Mouse (Mus musculus) Patski (cell line): Measurements from ENCODE around the gene Tmem255b. TPM values are rescaled to one million over a fixed set of nuclear protein-coding genes. Genes with fewer than 3 reads are reported as not detected.

ENCODE experiments used
- ATAC-seq: fragments of 100-300 bp; one replicate; pipeline ENCODE4 v1.8.0; 2021
- CTCF ChIA-PET: fragments of 350-600 bp; sonication (Branson Sonifier 250); formaldehyde crosslinking; loops from one replicate; lab custom pipeline; 2022; ENCODE audit warnings: inconsistent platforms; lab: Charles Lee
- POLR2A ChIA-PET: fragments of 350-600 bp; sonication (Branson Sonifier 250); formaldehyde crosslinking; loops from one replicate; lab custom pipeline; 2022; ENCODE audit warnings: antibody characterized with exemption, inconsistent platforms; lab: Charles Lee
- DNase-seq: peaks from one replicate; pipeline ENCODE4 v3.0.0-alpha.2; 2011; ENCODE audit warnings: low read depth, low spot score
- H3K27me3 ChIP-seq: fragments of 371-371 bp; one replicate; pipeline ENCODE4 v1.5.1; 2021
- CTCF ChIP-seq: fragments of 100-300 bp; IDR thresholded peaks from one replicate; pipeline ENCODE4 v1.5.1; 2021
- in situ Hi-C: fragments of 300-500 bp; cut with MboI; formaldehyde crosslinking; loops from 3 replicates; pipeline ENCODE4 v1.11.1; 2018; ENCODE audit warnings: low pct_unique_long_range_greater_than_20kb, mixed read lengths
- polyA plus RNA-seq: library from polyadenylated mRNA; unstranded; gene quantifications from one replicate; pipeline ENCODE4 v1.2.3, GENCODE M21; 2021

Gene Tmem255b
- polyA plus RNA-seq, 1 experiment from 2014 or later = 0.08 TPM

DNA sequence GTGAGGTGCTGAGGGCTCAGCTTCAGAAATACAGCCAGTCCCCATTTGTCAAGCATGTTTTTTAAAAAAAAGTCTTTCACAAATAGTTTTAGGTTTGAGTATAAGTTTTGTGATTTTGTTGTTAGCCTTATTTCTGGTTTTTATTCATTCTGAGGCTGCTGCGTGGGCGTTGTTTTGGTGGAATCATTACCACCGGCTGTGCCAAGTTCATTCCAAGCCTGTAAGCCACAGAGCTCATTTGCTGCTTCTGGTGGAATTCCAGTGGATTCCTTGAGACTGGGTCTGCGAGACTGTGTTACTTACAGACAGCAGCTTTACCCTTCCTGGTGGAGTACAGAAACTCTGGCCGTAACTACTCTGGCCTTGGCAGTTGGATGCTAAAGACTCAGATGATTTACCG is 11.5 kb downstream of the Tmem255b start:
- POLR2A ChIA-PET = no interaction called here
- DNase-seq = no peak
- H3K27me3 ChIP-seq = no peaks in the 10 kb centered on the region
- no peak for ATAC-seq
- TF ChIP-seq CTCF = no peak
- in situ Hi-C loops = no loop called here
- CTCF ChIA-PET = interaction anchor here (2.1 kb wide), 1 partner anchor 9 kb away, joined by 8 read pairs; no protein-coding TSS in a partner anchor

DNA sequence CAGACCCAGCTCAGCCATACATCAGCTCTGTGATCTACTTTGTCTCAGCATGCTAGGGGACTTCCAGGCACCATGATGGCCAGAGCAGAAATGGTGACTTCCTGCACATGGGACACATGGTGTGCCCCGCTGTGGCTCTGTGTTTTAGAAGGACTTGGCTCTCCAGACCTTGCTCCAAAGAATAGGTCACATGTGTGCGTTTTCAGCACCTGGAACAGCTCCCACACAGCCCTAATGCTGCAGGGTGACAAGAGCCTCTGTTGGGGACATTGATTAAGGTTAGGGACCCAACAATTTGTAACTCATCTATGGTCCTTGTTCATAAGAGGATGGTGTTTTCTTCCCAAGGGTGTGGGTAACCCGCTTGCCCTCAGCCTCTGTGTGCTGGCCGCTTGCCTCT is 13.2 kb downstream of the Tmem255b start:
- in situ Hi-C loops = no loop called here
- TF ChIP-seq CTCF = no peak
- ATAC-seq = no peak
- CTCF ChIA-PET = no interaction called here
- no peaks in the 10 kb centered on the region for H3K27me3 ChIP-seq
- DNase-seq = no peak
- POLR2A ChIA-PET = no interaction called here

DNA sequence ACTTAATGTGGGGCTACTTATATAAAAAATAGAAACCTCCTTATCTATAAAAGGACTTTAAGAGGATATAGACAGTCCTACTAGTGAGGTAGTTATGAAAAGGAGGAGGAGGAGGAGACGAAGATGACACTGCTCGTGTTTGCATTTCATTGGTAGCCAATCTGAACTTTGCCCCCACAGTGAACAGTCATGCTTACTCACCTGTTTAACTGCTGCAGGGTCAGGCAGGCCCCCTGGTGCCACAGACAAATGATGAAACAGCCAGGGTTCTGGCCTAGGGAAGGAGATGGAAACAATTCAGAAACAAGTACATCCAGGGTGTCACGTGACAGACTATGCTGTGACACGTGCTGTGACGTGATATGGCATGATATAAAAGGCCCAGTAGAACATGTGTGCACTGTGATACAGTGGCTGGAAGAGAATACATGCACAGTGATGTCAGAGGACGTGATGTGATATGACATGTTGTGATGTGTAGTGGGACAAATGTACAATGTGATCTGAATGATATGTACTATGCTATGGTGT is 16.8 kb downstream of the Tmem255b start:
- no peaks in the 10 kb centered on the region for H3K27me3 ChIP-seq
- ChIA-PET CTCF (no interaction called here), POLR2A (no interaction called here)
- DNase-seq (no peak), ATAC-seq (no peak)
- in situ Hi-C loops = no loop called here
- no peak for TF ChIP-seq CTCF

DNA sequence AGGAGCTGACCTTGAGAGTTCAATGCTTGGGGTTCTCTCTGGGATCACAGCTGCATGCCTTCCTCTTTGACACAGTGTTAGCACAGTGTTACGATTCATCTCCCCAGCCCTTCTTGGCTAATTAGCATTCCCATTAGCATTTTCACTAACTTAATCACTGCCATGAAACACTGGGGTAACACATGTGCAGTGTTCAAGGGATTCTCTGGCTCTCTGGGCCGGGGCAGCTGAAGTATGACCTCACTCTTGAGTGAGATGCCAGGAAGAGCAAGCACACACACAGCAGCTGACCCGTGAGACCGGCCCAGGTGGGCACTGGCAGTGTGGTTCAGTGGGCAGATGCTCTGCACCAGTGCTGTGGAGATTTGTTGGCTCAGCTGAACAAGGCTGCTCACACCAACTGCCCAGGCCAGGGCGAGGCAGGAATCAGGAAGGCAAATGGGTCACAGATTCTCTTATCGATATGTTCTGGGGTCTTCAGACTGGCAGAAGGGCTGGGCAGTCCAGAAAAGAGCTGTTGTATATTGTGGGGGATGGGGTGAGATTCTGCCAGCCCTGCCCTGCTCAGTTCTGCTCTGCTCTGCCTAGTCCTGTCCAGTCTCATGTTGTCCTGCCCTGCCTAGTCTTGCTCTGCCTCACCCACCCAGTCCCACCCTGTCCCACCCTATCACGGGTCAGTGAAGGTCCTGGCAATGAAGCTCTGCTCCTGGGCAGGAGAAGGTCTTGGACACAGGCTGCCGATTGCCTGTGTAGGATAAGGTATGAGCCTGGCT is 19.5 kb downstream of the Tmem255b start:
- no peak for TF ChIP-seq CTCF
- ATAC-seq (peak; percentile 9), DNase-seq (no peak)
- CTCF ChIA-PET = interaction anchor here (1.0 to 2.7 kb wide), 7 partner anchors 9 to 299 kb away, joined by 3 to 15 read pairs (median 4); no protein-coding TSS in a partner anchor
- in situ Hi-C loops = no loop called here
- POLR2A ChIA-PET = no interaction called here
- no peaks in the 10 kb centered on the region for H3K27me3 ChIP-seq

DNA sequence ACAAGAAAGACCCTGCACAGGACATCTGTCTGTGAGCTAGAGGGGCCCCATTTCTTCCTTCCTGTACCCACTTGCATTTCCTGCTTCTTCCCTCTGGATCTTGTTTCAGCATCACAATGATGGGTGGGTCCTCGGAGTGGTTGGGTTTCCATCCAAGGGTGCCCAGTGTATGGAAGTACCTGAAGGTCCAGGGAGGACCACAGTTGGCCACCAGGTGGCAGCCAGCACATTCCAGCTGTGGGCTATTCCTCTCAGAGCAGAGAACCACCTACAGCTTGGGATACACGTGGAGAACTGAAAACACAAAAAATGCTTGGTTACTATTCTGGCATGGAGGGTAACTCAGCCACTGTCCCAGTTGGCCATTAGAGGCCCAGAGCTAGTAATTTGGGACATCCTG is 20.3 kb downstream of the Tmem255b start:
- in situ Hi-C loops = no loop called here

DNA sequence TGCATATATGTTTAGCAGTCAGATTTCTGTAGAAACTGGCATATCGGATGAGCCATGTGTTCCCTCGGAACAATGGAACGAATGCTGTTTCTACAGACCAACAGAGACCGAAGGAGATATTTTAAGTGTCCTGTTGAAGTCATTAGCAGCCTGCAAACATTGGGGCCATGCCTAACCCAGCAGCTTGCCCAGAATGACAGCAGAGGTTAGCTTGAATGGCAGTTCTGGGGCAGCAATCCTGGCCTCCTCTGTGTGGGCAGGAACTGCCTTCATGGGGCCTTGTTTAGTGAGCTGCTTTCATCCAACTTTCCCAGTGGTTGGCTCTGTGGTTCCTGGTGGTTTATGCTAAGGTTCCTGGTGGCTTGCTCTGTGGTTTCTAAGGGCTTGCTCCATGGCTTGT is 24.4 kb downstream of the Tmem255b start:
- ATAC-seq (no peak), DNase-seq (no peak)
- ChIA-PET POLR2A (interaction anchor here (0.9 kb wide), 1 partner anchor 89 kb away, joined by 3 read pairs; no protein-coding TSS in a partner anchor), CTCF (interaction anchor here (1.1 to 1.3 kb wide), 3 partner anchors 13 to 294 kb away, joined by 3 to 4 read pairs (median 4); no protein-coding TSS in a partner anchor)
- no peak for TF ChIP-seq CTCF
- H3K27me3 ChIP-seq = no peaks in the 10 kb centered on the region
- in situ Hi-C loops = no loop called here

More for the DNA sequence above, 20.3 kb downstream of the Tmem255b start:
- no peak for DNase-seq
- POLR2A ChIA-PET = no interaction called here
- no peaks in the 10 kb centered on the region for H3K27me3 ChIP-seq
- ATAC-seq = peak; percentile 49
- TF ChIP-seq CTCF = peak; percentile 88
- CTCF ChIA-PET = interaction anchor here (0.8 to 2.7 kb wide), 10 partner anchors 9 to 298 kb away, joined by 3 to 15 read pairs (median 4); no protein-coding TSS in a partner anchor

DNA sequence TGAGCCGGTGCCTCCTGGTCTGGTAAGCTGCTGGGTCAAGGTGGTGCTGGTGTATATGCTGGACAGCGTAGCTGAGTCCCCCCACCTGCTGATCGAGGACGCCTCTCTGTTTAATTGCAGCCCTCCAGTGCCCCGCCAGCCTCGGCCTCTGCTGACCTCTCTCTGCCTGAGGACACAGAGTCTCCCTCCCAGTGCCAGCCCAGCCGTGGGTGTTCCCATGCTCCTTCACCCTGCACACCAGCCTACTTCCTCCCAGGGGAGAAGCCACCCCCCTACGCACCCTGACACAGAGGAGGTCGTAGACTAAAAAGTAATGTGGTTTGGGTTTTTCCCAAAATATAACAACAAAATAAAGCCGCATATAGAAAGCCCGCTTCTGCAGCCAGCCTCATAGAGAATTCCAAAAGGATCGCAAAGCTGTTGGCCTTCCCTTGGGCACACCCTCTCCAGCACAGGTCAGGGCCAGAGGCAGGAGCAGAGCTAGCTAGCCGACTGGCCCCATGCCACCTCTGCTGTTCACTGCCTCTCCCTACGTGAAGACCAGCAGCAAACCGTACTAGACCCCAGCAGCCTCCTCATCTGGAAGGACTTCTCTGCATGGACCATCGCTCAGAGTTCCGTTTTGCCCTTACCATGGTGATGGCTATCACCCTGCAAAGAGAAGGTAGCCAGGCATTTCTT is 26.2 kb downstream of the Tmem255b start:
- in situ Hi-C loops = no loop called here
- TF ChIP-seq CTCF = no peak
- POLR2A ChIA-PET = no interaction called here
- H3K27me3 ChIP-seq = no peaks in the 10 kb centered on the region
- no peak for ATAC-seq
- CTCF ChIA-PET = interaction anchor here (0.7 to 1.8 kb wide), 8 partner anchors 10 to 292 kb away, joined by 3 to 9 read pairs (median 4); no protein-coding TSS in a partner anchor
- no peak for DNase-seq

DNA sequence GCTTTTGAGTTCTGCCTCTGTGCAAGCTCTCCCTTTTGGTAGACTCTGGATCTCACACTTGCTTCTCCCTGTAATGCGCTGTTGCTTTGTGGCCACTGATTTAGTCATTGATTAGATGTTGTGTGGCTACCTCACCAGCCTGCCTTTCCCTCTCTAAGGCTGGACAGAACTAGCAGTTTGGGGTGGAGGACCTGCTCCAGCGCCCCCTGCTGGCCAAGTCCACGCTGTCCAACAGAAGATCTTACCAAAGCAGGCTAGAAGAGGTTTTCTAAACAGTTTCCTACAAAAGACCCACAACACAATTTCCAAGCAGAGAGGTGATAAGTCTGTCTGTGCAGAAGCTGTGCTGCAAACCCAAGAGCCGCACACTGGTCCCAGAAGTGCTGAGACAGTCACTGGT is 26.9 kb downstream of the Tmem255b start:
- ChIA-PET POLR2A (no interaction called here), CTCF (interaction anchor here (0.7 to 1.8 kb wide), 10 partner anchors 9 to 291 kb away, joined by 3 to 9 read pairs (median 4); no protein-coding TSS in a partner anchor)
- H3K27me3 ChIP-seq = no peaks in the 10 kb centered on the region
- DNase-seq = no peak
- peak; percentile 36 for ATAC-seq
- TF ChIP-seq CTCF = peak; percentile 93
- in situ Hi-C loops = no loop called here

DNA sequence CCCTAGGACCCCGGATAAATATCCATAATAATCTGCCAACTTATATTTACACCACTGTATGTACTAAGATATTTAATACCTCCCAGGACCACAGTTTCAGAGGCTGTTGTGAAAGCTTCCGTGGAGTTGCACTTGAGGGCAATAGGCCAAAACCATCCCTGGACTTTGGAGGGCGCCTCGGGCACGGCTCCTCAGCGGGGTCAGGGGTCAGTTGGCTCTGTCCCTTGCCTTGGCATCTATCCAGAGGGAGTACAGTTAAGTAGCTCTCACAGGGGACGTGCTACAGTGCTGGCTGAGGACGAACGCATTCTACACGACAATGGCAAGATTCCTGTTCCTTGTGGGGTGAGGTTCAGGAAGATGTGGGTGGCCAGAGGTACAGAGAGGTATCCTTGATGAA is 27.4 kb downstream of the Tmem255b start:
- no peak for TF ChIP-seq CTCF
- ChIA-PET CTCF (interaction anchor here (1.3 to 1.7 kb wide), 5 partner anchors 13 to 51 kb away, joined by 4 to 6 read pairs (median 4); no protein-coding TSS in a partner anchor), POLR2A (no interaction called here)
- no peak for DNase-seq
- in situ Hi-C loops = no loop called here
- ATAC-seq = no peak
- H3K27me3 ChIP-seq = no peaks in the 10 kb centered on the region

DNA sequence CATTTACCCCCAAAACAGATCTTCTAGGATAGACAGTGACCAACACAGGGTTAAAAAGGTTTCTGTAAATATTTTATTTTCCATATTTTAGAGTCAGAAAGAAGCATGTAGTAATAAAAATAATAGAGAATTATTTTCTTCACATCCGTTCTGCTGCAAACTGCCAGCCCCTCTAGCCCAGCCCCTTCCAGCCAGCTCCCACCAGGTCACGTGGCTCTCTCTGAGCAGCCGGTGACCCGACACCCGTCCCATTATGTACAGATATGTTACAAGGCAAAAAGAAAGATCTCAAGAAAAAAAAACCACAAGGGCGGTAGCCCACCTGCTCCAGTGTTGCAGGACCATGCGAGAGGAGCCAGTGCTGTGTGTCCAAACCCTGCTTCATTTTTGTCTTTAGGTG is 30.3 kb downstream of the Tmem255b start:
- in situ Hi-C loops = loop anchor here (5.0 kb wide), 1 partner anchor 77 kb away; no protein-coding TSS in a partner anchor
- POLR2A ChIA-PET = no interaction called here
- TF ChIP-seq CTCF = no peak
- CTCF ChIA-PET = interaction anchor here (1.9 to 3.5 kb wide), 2 partner anchors 10 to 12 kb away, joined by 4 to 10 read pairs; no protein-coding TSS in a partner anchor
- H3K27me3 ChIP-seq = no peaks in the 10 kb centered on the region
- ATAC-seq = no peak
- no peak for DNase-seq
